Mouse (Mus musculus): ENCODE data around the gene Ints3. TPM values are rescaled to one million over a fixed set of nuclear protein-coding genes. Genes with fewer than 3 reads are reported as not detected.

Gene Ints3
- total and polyA plus RNA-seq, 3 experiments, result 58.5 to 115 (median 101) TPM

DNA sequence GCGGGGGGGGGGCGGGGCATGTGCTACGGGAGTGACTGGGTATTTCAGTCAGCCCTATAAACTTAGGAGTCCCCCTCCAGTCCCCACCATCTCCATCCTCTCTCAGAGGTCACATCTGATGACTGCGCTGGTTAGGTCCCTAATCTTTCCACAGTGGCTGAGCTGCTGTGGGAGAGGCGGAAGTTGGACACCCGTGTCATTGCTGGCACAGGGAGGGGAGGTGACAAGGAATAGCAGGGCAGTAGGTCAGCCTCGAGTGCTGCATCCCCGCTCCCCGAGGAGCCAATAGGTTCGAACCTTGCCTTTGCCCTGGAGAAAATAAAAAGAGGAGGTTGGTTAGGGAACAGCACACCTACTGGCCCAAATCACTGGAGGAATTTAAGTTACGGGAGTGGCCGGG, 17.5 kb upstream of the Ints3 start (continued):
- TF ChIP-seq MEF2A (IDR thresholded peaks at IDR 0.05; ENCODE audit: extremely low read depth, insufficient replicate concordance, low read depth, low read length, poor library complexity, severe bottlenecking) (no peak), UBTF (IDR thresholded peaks at IDR 0.05; ENCODE audit: borderline replicate concordance, insufficient read depth, low read depth, low read length) (no peak)

DNA sequence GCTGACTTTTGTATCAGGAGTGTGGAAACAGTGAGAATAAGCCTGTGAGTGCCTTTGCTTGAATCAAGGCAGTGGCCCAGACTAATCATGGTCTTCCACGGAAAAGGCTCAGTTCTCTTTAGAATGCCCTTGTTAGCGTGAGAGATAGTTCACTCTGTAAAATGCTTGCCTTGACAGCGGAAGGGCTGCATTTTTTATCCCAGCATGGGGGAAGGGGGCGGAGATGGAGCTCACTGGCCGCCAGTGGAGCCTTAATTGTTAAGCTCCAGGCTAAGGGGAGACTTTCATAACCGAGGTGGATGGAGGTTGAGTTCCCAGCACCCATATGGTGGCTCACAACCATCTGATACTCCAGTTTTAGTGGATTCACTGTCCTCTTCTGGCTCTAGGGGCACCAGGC, 15.2 kb upstream of the Ints3 start:
- Histone ChIP-seq H3K27ac (ENCODE audit: control insufficient read depth, low read depth, low read length) (no peak overlapping the region), H3K9ac (ENCODE audit: control insufficient read depth, low read depth, low read length, poor library complexity, severe bottlenecking) (no peak overlapping the region)

DNA sequence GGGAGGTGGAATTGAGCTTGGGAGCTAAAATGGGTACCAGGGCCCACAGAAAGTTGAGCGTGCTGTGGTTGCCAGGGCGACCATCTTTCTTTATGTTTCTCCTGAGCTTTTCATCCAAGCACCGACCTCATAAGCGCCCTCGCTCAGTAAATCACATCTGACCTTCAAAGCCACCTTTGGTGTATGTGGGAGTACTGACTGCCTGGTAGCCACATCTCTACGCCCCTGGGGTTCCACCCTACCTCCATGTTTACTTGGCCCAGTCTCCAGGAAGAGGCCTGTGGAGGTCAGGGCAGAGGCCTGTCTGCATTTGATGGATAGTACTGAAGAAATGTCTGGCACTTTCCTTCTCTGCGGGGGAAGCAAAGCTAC, 13.7 kb upstream of the Ints3 start:
- Histone ChIP-seq H3K9ac (ENCODE audit: control insufficient read depth, low read depth, low read length, poor library complexity, severe bottlenecking) (no peak overlapping the region), H3K4me3 (ENCODE audit: control insufficient read depth in 1 of 2, insufficient read depth in 1 of 2, low read depth in 2 of 2, low read length in 2 of 2) (no peak overlapping the region), H3K36me3 (ENCODE audit: control insufficient read depth in 1 of 2, insufficient read depth in 2 of 2, low read length in 2 of 2) (peaks cover 0 to 11% of the 10 kb centered on the region in 2 experiments; a peak in 2 of 4 replicates), H3K9me3 (replicated peaks; ENCODE audit: insufficient read depth, low read length) (no peaks in the 10 kb centered on the region), H3K27ac (ENCODE audit: control insufficient read depth, low read depth, low read length) (no peak overlapping the region), H3K79me2 (ENCODE audit: control insufficient read depth, insufficient read depth, low read length, poor library complexity) (no peaks in the 10 kb centered on the region; the same call in 1 of the 2 replicates), H3K4me1 (ENCODE audit: control insufficient read depth in 1 of 2, insufficient read depth in 2 of 2, low read length in 2 of 2) (peaks cover 3 to 19% of the 10 kb centered on the region in 2 experiments), H3K27me3 (ENCODE audit: control insufficient read depth in 1 of 2, insufficient read depth in 2 of 2, low read length in 2 of 2) (no peaks in the 10 kb centered on the region; a peak in 2 of 4 replicates)
- no peak for DNase-seq (ENCODE audit: low read depth, low spot score)
- TF ChIP-seq TAL1 (IDR thresholded peaks at IDR 0.05; ENCODE audit: low read length), result no peak
- TF ChIP-seq NRF1 (IDR thresholded peaks at IDR 0.05; ENCODE audit: insufficient read depth, low read depth, low read length, poor library complexity, severe bottlenecking), result no peak
- no peak for TF ChIP-seq GATA1 (IDR thresholded peaks at IDR 0.05; ENCODE audit: low read depth, low read length)
- TF ChIP-seq ELF1 (IDR thresholded peaks at IDR 0.05; ENCODE audit: low read depth, low read length), result no peak
- no peak for TF ChIP-seq MAZ (IDR thresholded peaks at IDR 0.05; ENCODE audit: low read depth, low read length)
- no peak for TF ChIP-seq USF1 (IDR thresholded peaks at IDR 0.05; ENCODE audit: low read depth, low read length)
- TF ChIP-seq NELFE (IDR thresholded peaks at IDR 0.05; ENCODE audit: low read depth, low read length), result no peak
- TF ChIP-seq GABPA (IDR thresholded peaks at IDR 0.05; ENCODE audit: low read depth, low read length), result no peak
- TF ChIP-seq ZMIZ1 (IDR thresholded peaks at IDR 0.05; ENCODE audit: low read depth, low read length), result no peak
- TF ChIP-seq BHLHE40 (IDR thresholded peaks at IDR 0.05; ENCODE audit: borderline replicate concordance, low read depth, low read length), result no peak
- TF ChIP-seq POLR2AphosphoS5 (IDR thresholded peaks at IDR 0.05; ENCODE audit: borderline replicate concordance, low read depth, low read length), result no peak
- TF ChIP-seq E2F4 (IDR thresholded peaks at IDR 0.05; ENCODE audit: borderline replicate concordance, low read depth, low read length), result no peak

More for the DNA sequence above, 15.2 kb upstream of the Ints3 start:
- Histone ChIP-seq H3K4me1 (ENCODE audit: control insufficient read depth in 1 of 2, insufficient read depth in 2 of 2, low read length in 2 of 2) (peaks cover 3 to 19% of the 10 kb centered on the region in 2 experiments), H3K4me3 (ENCODE audit: control insufficient read depth in 1 of 2, insufficient read depth in 1 of 2, low read depth in 2 of 2, low read length in 2 of 2) (no peak overlapping the region), H3K36me3 (ENCODE audit: control insufficient read depth in 1 of 2, insufficient read depth in 2 of 2, low read length in 2 of 2) (peaks cover 0 to 11% of the 10 kb centered on the region in 2 experiments; a peak in 2 of 4 replicates), H3K79me2 (ENCODE audit: control insufficient read depth, insufficient read depth, low read length, poor library complexity) (no peaks in the 10 kb centered on the region; the same call in 1 of the 2 replicates), H3K27me3 (ENCODE audit: control insufficient read depth in 1 of 2, insufficient read depth in 2 of 2, low read length in 2 of 2) (no peaks in the 10 kb centered on the region; a peak in 2 of 4 replicates), H3K9me3 (replicated peaks; ENCODE audit: insufficient read depth, low read length) (no peaks in the 10 kb centered on the region)
- TF ChIP-seq MEF2A (IDR thresholded peaks at IDR 0.05; ENCODE audit: extremely low read depth, insufficient replicate concordance, low read depth, low read length, poor library complexity, severe bottlenecking), result no peak
- TF ChIP-seq RCOR1 (IDR thresholded peaks at IDR 0.05; ENCODE audit: low read depth, low read length), result no peak
- TF ChIP-seq JUND (IDR thresholded peaks at IDR 0.05; ENCODE audit: low read depth, low read length), result no peak
- no peak for TF ChIP-seq POLR2A (IDR thresholded peaks at IDR 0.05; ENCODE audit: control insufficient read depth in 1 of 2, insufficient read depth in 1 of 2, low read depth in 1 of 2, low read length in 2 of 2, poor library complexity in 1 of 2)
- no peak for TF ChIP-seq NRF1 (IDR thresholded peaks at IDR 0.05; ENCODE audit: insufficient read depth, low read depth, low read length, poor library complexity, severe bottlenecking)
- no peak for TF ChIP-seq RAD21 (IDR thresholded peaks at IDR 0.05; ENCODE audit: low read depth, low read length)
- TF ChIP-seq ELF1 (IDR thresholded peaks at IDR 0.05; ENCODE audit: low read depth, low read length), result no peak
- no peak for TF ChIP-seq MAFK (IDR thresholded peaks at IDR 0.05; ENCODE audit: borderline replicate concordance, low read depth, low read length)
- no peak for TF ChIP-seq E2F4 (IDR thresholded peaks at IDR 0.05; ENCODE audit: borderline replicate concordance, low read depth, low read length)
- no peak for TF ChIP-seq CHD2 (IDR thresholded peaks at IDR 0.05; ENCODE audit: low read length)
- no peak for TF ChIP-seq CHD1 (IDR thresholded peaks at IDR 0.05; ENCODE audit: low read depth, low read length)
- no peak for TF ChIP-seq TBP (IDR thresholded peaks at IDR 0.05; ENCODE audit: low read depth, low read length)
- no peak for TF ChIP-seq UBTF (IDR thresholded peaks at IDR 0.05; ENCODE audit: borderline replicate concordance, insufficient read depth, low read depth, low read length)
- no peak for TF ChIP-seq ZMIZ1 (IDR thresholded peaks at IDR 0.05; ENCODE audit: low read depth, low read length)
- TF ChIP-seq EP300 (IDR thresholded peaks at IDR 0.05; ENCODE audit: low read depth in 1 of 2, low read length in 2 of 2), result no peak
- TF ChIP-seq ETS1 (IDR thresholded peaks at IDR 0.05; ENCODE audit: low read depth, low read length), result no peak
- no peak for TF ChIP-seq POLR2AphosphoS5 (IDR thresholded peaks at IDR 0.05; ENCODE audit: borderline replicate concordance, low read depth, low read length)
- no peak for TF ChIP-seq KAT2A (conservative IDR thresholded peaks at IDR 0.05; ENCODE audit: low read depth, low read length)
- no peak for TF ChIP-seq NELFE (IDR thresholded peaks at IDR 0.05; ENCODE audit: low read depth, low read length)
- no peak for DNase-seq (ENCODE audit: low read depth, low spot score)

Data from MEL (cell line).